Mouse (Mus musculus): ENCODE results near the gene Wnt9b.

- TF ChIP-seq CTCF (IDR thresholded peaks at IDR 0.05; ENCODE audit: low read depth, low read length) (no peak), POLR2AphosphoS5 (IDR thresholded peaks at IDR 0.05; ENCODE audit: insufficient replicate concordance, low read depth, low read length) (no peak)
Measured at GRCm38 (mm10) chr11:103731594-103731993, 18.0 kb downstream of the Wnt9b start.
